In genomic region chr16:26623141-26623540, GRCm38 (mm10) we compare ENCODE assay signal across 22 mouse cellular contexts. TPM values are rescaled to one million over a fixed set of nuclear protein-coding genes. Genes with fewer than 3 reads are reported as not detected.
DNase-seq lines count a peak whose midpoint lies in the region; ATAC-seq and TF ChIP-seq lines count a peak whose summit lies in the region.
"Had no signal": no experiment of that assay in that cellular context is flagged by ENCODE, and none has a peak within 500 bp of the region (broad histone marks: within the 10 kb centered on the region; RNA-seq: fewer than 3 reads in every experiment).

No protein-coding gene starts in this region.

- no peaks in the 10 kb centered on the region for H3K27me3 ChIP-seq in limb, embryonic 13.5 days
- H3K27me3 ChIP-seq in limb, embryonic 10.5 days (ENCODE audit: low read depth, poor library complexity, severe bottlenecking): no peaks in the 10 kb centered on the region
- no peaks in the 10 kb centered on the region for H3K27me3 ChIP-seq in limb, embryonic 14.5 days (ENCODE audit: control insufficient read depth, insufficient read depth, low read length)
- H3K27me3 ChIP-seq in kidney, embryonic 14.5 days (ENCODE audit: control insufficient read depth, insufficient read depth, low read length): no peaks in the 10 kb centered on the region
- H3K27me3 ChIP-seq: embryonic facial prominence, embryonic 13.5 days; embryonic facial prominence, embryonic 15.5 days; forebrain, embryonic 13.5 days; forebrain, embryonic 15.5 days had no signal

- ATAC-seq in limb, embryonic 13.5 days (ENCODE audit: low FRiP score, low read depth): peak; percentile 40; the same call in 1 of the 2 replicates
- ATAC-seq in limb, embryonic 14.5 days (ENCODE audit: low FRiP score, low read depth): no peak
- ATAC-seq in kidney, embryonic 14.5 days (ENCODE audit: low FRiP score, low TSS enrichment): no peak
- ATAC-seq in megakaryocyte-erythroid progenitor cell, adult 5-6 weeks (replicated peaks; ENCODE audit: low FRiP score, low TSS enrichment, poor library complexity, severe bottlenecking): no peak
- ATAC-seq: forebrain, embryonic 13.5 days; forebrain, embryonic 15.5 days; forebrain, postnatal 0 days had no signal

- WGBS in limb, embryonic 13.5 days: 57% methylated on average over 1 of the region's 1 CpGs
- WGBS in limb, embryonic 10.5 days: 86% methylated on average over 1 of the region's 1 CpGs
- 53% methylated on average over 1 of the region's 1 CpGs for WGBS in limb, embryonic 14.5 days
- WGBS in kidney, embryonic 14.5 days: 71% methylated on average over 1 of the region's 1 CpGs

- DNase-seq in limb, embryonic 10.5 days (ENCODE audit: low spot score): no peak
- DNase-seq in 3T3-L1 (ENCODE audit: low read depth, low spot score) (peak; percentile 86), NIH3T3 (ENCODE audit: low read depth) (peak; percentile 71)
- peak; percentile 14 for DNase-seq in limb, embryonic 14.5 days (ENCODE audit: low spot score)
- no peak for DNase-seq in right cerebral cortex, adult 18-20 months
- DNase-seq: adrenal gland, adult 8-10 months; adrenal gland, postnatal 14 days; cerebellum, adult 11 months; cerebellum, adult 18-20 months; cerebellum, adult 8-10 months; cerebellum, adult 9-11 months; cerebellum, postnatal 14 days; cerebellum, postnatal 36 days; embryo, embryonic 11 days; forebrain, postnatal 0 days had no signal

- H3K36me3 ChIP-seq in limb, embryonic 13.5 days: no peaks in the 10 kb centered on the region
- no peaks in the 10 kb centered on the region for H3K36me3 ChIP-seq in limb, embryonic 10.5 days
- no peaks in the 10 kb centered on the region for H3K36me3 ChIP-seq in limb, embryonic 14.5 days (ENCODE audit: control insufficient read depth, insufficient read depth, low read length)
- no peaks in the 10 kb centered on the region for H3K36me3 ChIP-seq in kidney, embryonic 14.5 days (ENCODE audit: control insufficient read depth, insufficient read depth, low read length)
- H3K36me3 ChIP-seq: embryonic facial prominence, embryonic 13.5 days; embryonic facial prominence, embryonic 15.5 days; forebrain, embryonic 15.5 days had no signal

- no peak for TF ChIP-seq POLR2A in limb, embryonic 14.5 days (IDR thresholded peaks at IDR 0.05; ENCODE audit: borderline replicate concordance, extremely low read depth, insufficient read depth, insufficient read length)

- no peaks in the 10 kb centered on the region for H3K9me3 ChIP-seq in limb, embryonic 13.5 days
- no peaks in the 10 kb centered on the region for H3K9me3 ChIP-seq in limb, embryonic 10.5 days (replicated peaks)
- no peaks in the 10 kb centered on the region for H3K9me3 ChIP-seq in limb, embryonic 14.5 days (ENCODE audit: control insufficient read depth, low read length)
- no peaks in the 10 kb centered on the region for H3K9me3 ChIP-seq in kidney, embryonic 14.5 days (ENCODE audit: control insufficient read depth, low read length)
- H3K9me3 ChIP-seq: embryonic facial prominence, embryonic 13.5 days; embryonic facial prominence, embryonic 15.5 days; forebrain, embryonic 13.5 days; forebrain, embryonic 15.5 days had no signal

- no peak overlapping the region for H3K9ac ChIP-seq in limb, embryonic 13.5 days
- no peak overlapping the region for H3K9ac ChIP-seq in limb, embryonic 14.5 days (ENCODE audit: low read depth, low read length, severe bottlenecking)
- no peak overlapping the region for H3K9ac ChIP-seq in kidney, embryonic 14.5 days (ENCODE audit: low read depth, low read length)
- H3K9ac ChIP-seq: embryonic facial prominence, embryonic 13.5 days; embryonic facial prominence, embryonic 15.5 days; forebrain, embryonic 13.5 days; forebrain, embryonic 15.5 days; forebrain, postnatal 0 days had no signal

- H3K4me3 ChIP-seq in limb, embryonic 13.5 days: no peak overlapping the region
- no peak overlapping the region for H3K4me3 ChIP-seq in limb, embryonic 10.5 days
- H3K4me3 ChIP-seq in limb, embryonic 14.5 days (replicated peaks; ENCODE audit: low read length): no peak overlapping the region
- H3K4me3 ChIP-seq in kidney, embryonic 14.5 days (ENCODE audit: low read length): no peak overlapping the region
- H3K4me3 ChIP-seq: embryonic facial prominence, embryonic 13.5 days; embryonic facial prominence, embryonic 15.5 days; forebrain, embryonic 13.5 days; forebrain, embryonic 15.5 days had no signal

- H3K4me2 ChIP-seq in limb, embryonic 13.5 days (replicated peaks): no peak overlapping the region
- no peak overlapping the region for H3K4me2 ChIP-seq in limb, embryonic 14.5 days (replicated peaks; ENCODE audit: low read depth, low read length, severe bottlenecking)
- no peak overlapping the region for H3K4me2 ChIP-seq in kidney, embryonic 14.5 days (replicated peaks; ENCODE audit: low read depth, low read length)
- H3K4me2 ChIP-seq: embryonic facial prominence, embryonic 13.5 days; embryonic facial prominence, embryonic 15.5 days; forebrain, embryonic 13.5 days; forebrain, embryonic 15.5 days had no signal

- no peaks in the 10 kb centered on the region for H3K4me1 ChIP-seq in limb, embryonic 13.5 days
- H3K4me1 ChIP-seq in limb, embryonic 10.5 days: no peaks in the 10 kb centered on the region
- no peaks in the 10 kb centered on the region; the same call in 1 of the 2 replicates for H3K4me1 ChIP-seq in limb, embryonic 14.5 days (ENCODE audit: control insufficient read depth, insufficient read depth, low read length)
- H3K4me1 ChIP-seq in kidney, embryonic 14.5 days (ENCODE audit: control insufficient read depth, insufficient read depth, low read length): no peaks in the 10 kb centered on the region
- H3K4me1 ChIP-seq: embryonic facial prominence, embryonic 13.5 days; embryonic facial prominence, embryonic 15.5 days; forebrain, embryonic 13.5 days; forebrain, embryonic 15.5 days had no signal

- no peak overlapping the region for H3K27ac ChIP-seq in limb, embryonic 13.5 days
- H3K27ac ChIP-seq in limb, embryonic 10.5 days: no peak overlapping the region
- H3K27ac ChIP-seq in limb, embryonic 14.5 days (replicated peaks; ENCODE audit: low read depth, low read length): no peak overlapping the region
- no peak overlapping the region for H3K27ac ChIP-seq in kidney, embryonic 14.5 days (ENCODE audit: low read depth, low read length)
- H3K27ac ChIP-seq: embryonic facial prominence, embryonic 13.5 days; embryonic facial prominence, embryonic 15.5 days; forebrain, embryonic 13.5 days; forebrain, embryonic 15.5 days had no signal

RNA-seq across cellular contexts. Expression of gene Il1rap, which starts 41.6 kb away (rescaled TPM):
- 8.1 and 8.2 TPM in 2 replicates for polyA plus RNA-seq in limb, embryonic 13.5 days (2015; fragmentation: Nextera tagmentation; extraction: Ambion mirVana)
- 4.0 and 5.5 TPM in 2 replicates for polyA plus RNA-seq in limb, embryonic 10.5 days (2016; fragmentation: Nextera tagmentation; extraction: Ambion mirVana)
- 6.9 and 8.0 TPM in 2 replicates for polyA plus RNA-seq in limb, embryonic 14.5 days (2012; rRNA removed)
- polyA plus RNA-seq in limb, embryonic 14.5 days (2014; fragmentation: Nextera tagmentation; extraction: Ambion mirVana): 9.5 and 11.0 TPM in 2 replicates
- 5.3 and 11.6 TPM in 2 replicates for polyA plus RNA-seq in kidney, embryonic 14.5 days (2014; fragmentation: Nextera tagmentation; extraction: Ambion mirVana)
- 5.0 and 6.6 TPM in 2 replicates for total RNA-seq in megakaryocyte-erythroid progenitor cell, adult 5-6 weeks (2014; fragmentation: Nextera tagmentation)
- 5.6 and 7.9 TPM in 2 replicates for total RNA-seq in megakaryocyte-erythroid progenitor cell, adult 5-6 weeks (2017)

Comparison
In these comparisons a context has a peak if more than half of its experiments do, and no peak if none do; other contexts are left out.
1. DNase-seq: peak in 3T3-L1 (single experiment), NIH3T3 (single experiment) and limb, embryonic 14.5 days (single experiment); none in limb, embryonic 10.5 days (single experiment) and right cerebral cortex, adult 18-20 months (single experiment).